Mouse (Mus musculus): ENCODE measurements around the gene Syde2.
A peak's percentile ranks its signal among the peaks of the same experiment; 100 is the strongest.

GRCm38 (mm10) chr3:146053082-146053814 lies 65.6 kb downstream of the Syde2 start:
- peak; percentile 13; the same call in 1 of the 2 replicates for TF ChIP-seq CTCF (IDR thresholded peaks at IDR 0.05; ENCODE audit: low read depth)
- no peak for TF ChIP-seq EP300 (IDR thresholded peaks at IDR 0.05; ENCODE audit: low read depth)
